Mouse (Mus musculus) ES-Bruce4 (cell line): ENCODE measurements at regions not wholly inside any gene's neighbourhood (a gene's known extent, or its start where the extent isn't known, plus 50 kb on each side); places are given as distances from the start of the nearest gene placed in this dataset.
A peak's percentile ranks its signal among the peaks of the same experiment; 100 is the strongest.

Experiments
- H3K27ac ChIP-seq: 2 replicates; pipeline ENCODE4 v1.5.1; 2012; ENCODE audit warnings: low read length, inconsistent platforms; ENCODE audit not compliant: insufficient read depth
- H3K27me3 ChIP-seq: 2 replicates; pipeline ENCODE4 v1.6.1; 2012; ENCODE audit warnings: mild to moderate bottlenecking, low read length, inconsistent platforms; ENCODE audit not compliant: control insufficient read depth, poor library complexity, insufficient read depth, severe bottlenecking
- H3K36me3 ChIP-seq: 2 replicates; pipeline ENCODE4 v1.6.1; 2012; ENCODE audit warnings: inconsistent platforms, mild to moderate bottlenecking, low read length, moderate library complexity; ENCODE audit not compliant: control insufficient read depth, poor library complexity, insufficient read depth, severe bottlenecking
- H3K4me1 ChIP-seq: one replicate; pipeline ENCODE4 v1.8.1; 2011; ENCODE audit warnings: low read length; ENCODE audit not compliant: control insufficient read depth, insufficient read depth
- H3K4me3 ChIP-seq: 2 replicates; pipeline ENCODE4 v1.5.1; 2011; ENCODE audit warnings: low read depth, mild to moderate bottlenecking, low read length
- H3K9ac ChIP-seq: 2 replicates; pipeline ENCODE4 v1.6.1; 2012; ENCODE audit warnings: low read depth, mild to moderate bottlenecking, inconsistent platforms; ENCODE audit not compliant: poor library complexity, severe bottlenecking
- H3K9me3 ChIP-seq: replicated peaks from 2 replicates; pipeline ENCODE4 v1.6.1; 2012; ENCODE audit warnings: mild to moderate bottlenecking, low read length, inconsistent platforms; ENCODE audit not compliant: control insufficient read depth, poor library complexity, insufficient read depth, severe bottlenecking
- CTCF ChIP-seq: IDR thresholded peaks from one replicate; pipeline ENCODE4 v1.8.1; 2011; ENCODE audit warnings: low read depth, low read length
- EP300 ChIP-seq: IDR thresholded peaks from 2 replicates; pipeline ENCODE4 v1.6.1; 2011; ENCODE audit warnings: low read depth, low read length; ENCODE audit not compliant: insufficient read depth
- POLR2A ChIP-seq: IDR thresholded peaks from one replicate; pipeline ENCODE4 v1.8.1; 2011; ENCODE audit warnings: low read length; ENCODE audit not compliant: insufficient read depth

DNA sequence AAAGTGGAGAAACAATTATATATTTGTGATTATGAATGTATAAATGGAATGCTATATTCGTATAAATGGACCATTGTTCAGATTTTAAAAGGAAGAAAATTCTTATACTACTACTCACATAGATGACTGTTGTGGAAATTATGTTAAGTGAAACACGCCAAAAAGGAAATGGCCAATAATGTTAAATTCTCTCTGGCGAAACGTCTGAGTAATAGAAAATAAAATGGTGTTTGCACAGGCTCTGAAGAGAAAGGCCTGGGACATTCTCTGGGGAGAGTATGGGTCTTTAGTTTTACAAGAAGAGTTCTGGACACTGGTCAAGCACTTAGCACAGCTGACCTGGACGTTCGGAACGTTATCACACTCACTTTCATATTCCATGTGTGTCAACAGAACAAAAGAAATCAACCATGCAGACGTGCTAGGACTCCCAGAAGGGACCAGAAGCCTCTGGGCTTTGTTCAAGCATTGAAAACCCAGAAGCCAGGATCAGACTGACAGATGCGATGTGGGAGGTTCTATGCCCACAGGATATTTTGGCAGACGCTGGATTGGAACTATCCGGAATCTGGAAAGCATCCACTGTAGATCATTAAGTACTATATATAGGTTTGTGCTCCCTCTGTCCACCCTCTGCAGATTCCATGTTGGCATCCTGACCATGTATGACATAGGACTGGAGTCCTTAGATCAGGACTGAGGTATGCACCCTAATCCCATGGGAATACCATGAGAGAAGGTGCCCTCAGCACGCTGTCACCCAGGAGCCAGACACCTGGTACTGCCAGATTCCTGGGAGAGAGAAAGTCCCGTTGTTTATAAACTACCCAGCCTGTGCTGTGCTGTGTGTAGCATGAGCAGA lies 178.0 kb upstream of the Foxn2 start:
- no peak overlapping the region for H3K9ac ChIP-seq
- no peak overlapping the region for H3K27ac ChIP-seq
- H3K4me1 ChIP-seq: peaks cover 1% of the 10 kb centered on the region
- TF ChIP-seq CTCF: no peak
- TF ChIP-seq EP300: no peak
- TF ChIP-seq POLR2A: no peak
- no peak overlapping the region for H3K4me3 ChIP-seq
- H3K36me3 ChIP-seq: no peaks in the 10 kb centered on the region
- 0 out of 2 replicates have a peak, but pooled peaks cover 4% of the 10 kb centered on the region for H3K9me3 ChIP-seq
- no peaks in the 10 kb centered on the region for H3K27me3 ChIP-seq

DNA sequence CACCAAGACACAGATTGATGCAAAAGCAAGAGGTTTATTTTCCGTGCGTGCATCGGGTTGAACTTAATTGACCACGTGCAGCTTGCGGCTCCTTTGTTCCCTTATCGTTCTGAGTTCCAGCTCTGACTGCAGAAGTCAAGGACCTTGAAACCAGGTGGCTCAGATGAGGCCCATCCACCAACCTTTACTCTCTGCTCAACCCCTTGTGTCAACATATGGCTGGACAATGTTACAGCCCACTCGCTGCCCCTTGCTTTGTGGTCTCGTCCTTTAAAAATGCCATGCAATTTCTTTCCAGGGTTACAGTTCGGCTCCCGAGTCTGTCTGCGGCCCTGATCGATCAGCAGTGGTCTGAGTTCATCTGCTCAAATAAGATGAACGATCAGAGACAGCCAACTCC lies 175.2 kb upstream of the Foxn2 start:
- H3K36me3 ChIP-seq: no peaks in the 10 kb centered on the region
- TF ChIP-seq EP300 (no peak), CTCF (no peak), POLR2A (no peak)
- no peaks in the 10 kb centered on the region for H3K27me3 ChIP-seq
- H3K9ac ChIP-seq: no peak overlapping the region
- H3K4me3 ChIP-seq: no peak overlapping the region
- H3K4me1 ChIP-seq: no peaks in the 10 kb centered on the region
- H3K9me3 ChIP-seq: 0 out of 2 replicates have a peak, but pooled peaks cover 4% of the 10 kb centered on the region
- no peak overlapping the region for H3K27ac ChIP-seq

DNA sequence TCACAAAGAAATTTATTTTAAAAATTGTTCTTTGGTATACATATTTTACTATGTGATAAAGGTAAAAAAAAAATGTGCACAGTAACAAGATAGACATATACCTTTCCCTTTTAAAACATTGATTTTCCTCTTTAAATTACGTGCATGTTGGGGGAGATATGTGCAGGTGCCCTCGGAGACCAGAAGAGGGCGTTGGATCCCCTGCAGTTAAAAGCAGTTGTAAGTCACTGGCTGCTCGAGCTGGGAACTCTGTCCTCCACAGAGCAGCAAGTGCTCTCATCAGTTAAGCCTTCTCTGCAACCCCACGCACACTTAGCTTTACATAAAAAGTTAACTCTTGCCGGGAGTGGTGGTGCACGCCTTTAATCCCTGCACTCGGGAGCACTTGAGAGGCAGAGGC lies 172.3 kb upstream of the Foxn2 start:
- peaks cover 8% of the 10 kb centered on the region; the same call in 1 of the 2 replicates for H3K9me3 ChIP-seq
- no peak overlapping the region for H3K4me3 ChIP-seq
- H3K36me3 ChIP-seq: no peaks in the 10 kb centered on the region
- TF ChIP-seq EP300: no peak
- no peak for TF ChIP-seq POLR2A
- TF ChIP-seq CTCF: peak; percentile 66
- no peaks in the 10 kb centered on the region for H3K27me3 ChIP-seq
- H3K4me1 ChIP-seq: no peaks in the 10 kb centered on the region
- H3K9ac ChIP-seq: no peak overlapping the region
- no peak overlapping the region for H3K27ac ChIP-seq

DNA sequence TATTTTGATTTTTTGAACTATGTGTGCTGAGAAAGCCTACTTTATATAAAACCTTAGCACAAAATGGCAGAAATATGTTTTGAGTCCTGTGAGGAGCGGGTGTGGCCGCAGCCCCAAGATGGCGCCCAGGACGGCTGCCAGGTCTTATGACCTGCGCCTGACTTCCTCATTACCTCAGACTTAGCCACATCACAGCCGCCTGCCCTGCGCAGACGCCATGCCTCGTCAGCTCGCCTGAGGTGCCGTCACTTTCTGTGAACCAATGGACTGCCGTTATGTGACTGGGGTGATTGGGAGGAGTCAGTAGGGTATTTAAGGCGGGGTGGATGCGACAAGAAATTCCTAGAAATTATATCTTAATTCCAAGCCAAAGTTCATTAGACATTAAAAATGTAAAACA lies 171.7 kb upstream of the Foxn2 start:
- Histone ChIP-seq H3K9me3 (peaks cover 8% of the 10 kb centered on the region; the same call in 1 of the 2 replicates), H3K27ac (no peak overlapping the region), H3K4me1 (no peaks in the 10 kb centered on the region), H3K36me3 (no peaks in the 10 kb centered on the region), H3K9ac (no peak overlapping the region), H3K27me3 (no peaks in the 10 kb centered on the region), H3K4me3 (no peak overlapping the region)
- TF ChIP-seq EP300 (no peak), POLR2A (no peak), CTCF (no peak)

DNA sequence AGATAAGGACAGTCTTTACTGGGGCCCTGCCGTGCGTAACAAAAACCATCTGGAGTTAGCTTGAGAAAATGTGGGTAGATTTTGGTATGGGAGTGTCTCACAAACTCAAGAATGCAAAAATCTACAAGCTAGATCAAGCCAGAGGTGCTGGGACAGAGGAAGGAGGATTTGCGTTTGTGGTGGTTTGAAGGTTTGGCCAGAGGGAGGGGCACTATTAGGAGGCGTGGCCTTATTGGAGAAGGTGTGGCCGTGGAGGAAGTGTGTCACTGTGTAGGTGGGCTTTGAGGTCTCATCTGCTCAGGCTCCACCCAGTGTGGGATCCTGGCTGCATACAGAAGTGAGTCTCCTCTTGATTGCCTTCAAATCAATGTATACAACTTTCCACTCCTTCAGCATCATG lies 169.6 kb upstream of the Foxn2 start:
- peaks cover 8% of the 10 kb centered on the region; the same call in 1 of the 2 replicates for H3K9me3 ChIP-seq
- no peak overlapping the region for H3K9ac ChIP-seq
- no peak for TF ChIP-seq EP300
- TF ChIP-seq POLR2A: no peak
- TF ChIP-seq CTCF: no peak
- H3K27me3 ChIP-seq: no peaks in the 10 kb centered on the region
- H3K4me3 ChIP-seq: no peak overlapping the region
- no peaks in the 10 kb centered on the region for H3K4me1 ChIP-seq
- no peaks in the 10 kb centered on the region for H3K36me3 ChIP-seq
- H3K27ac ChIP-seq: no peak overlapping the region

DNA sequence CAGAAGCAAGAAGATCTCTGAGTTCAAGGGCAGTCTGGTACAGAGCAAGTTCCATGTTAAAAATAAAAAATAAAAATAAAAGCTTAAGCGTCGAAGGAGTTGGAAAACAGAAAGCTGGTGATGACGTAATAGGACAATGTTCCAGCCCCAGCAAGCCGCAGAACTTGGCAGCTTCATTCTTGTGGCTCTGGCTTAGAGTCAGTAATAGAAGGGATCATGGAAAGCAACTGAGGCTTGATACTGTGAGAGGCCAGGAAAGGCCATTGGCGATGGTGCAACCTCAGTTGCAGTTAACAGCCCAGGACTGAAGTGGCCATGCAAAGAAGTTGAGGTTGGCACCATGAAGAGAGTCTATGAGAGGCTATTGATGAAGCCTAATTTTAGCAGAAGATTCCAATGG lies 168.3 kb upstream of the Foxn2 start:
- H3K36me3 ChIP-seq: no peaks in the 10 kb centered on the region
- no peak overlapping the region for H3K4me3 ChIP-seq
- no peak overlapping the region for H3K9ac ChIP-seq
- TF ChIP-seq POLR2A (no peak), CTCF (no peak), EP300 (no peak)
- no peaks in the 10 kb centered on the region for H3K4me1 ChIP-seq
- H3K9me3 ChIP-seq: peaks cover 5% of the 10 kb centered on the region; the same call in 1 of the 2 replicates
- H3K27ac ChIP-seq: no peak overlapping the region
- H3K27me3 ChIP-seq: no peaks in the 10 kb centered on the region
